Mouse (Mus musculus): ENCODE data around the gene Dhodh.

GRCm38 (mm10) chr8:109606725-109607124, 1.7 kb downstream of the Dhodh start:
- no peak for TF ChIP-seq CTCF (IDR thresholded peaks at IDR 0.05; ENCODE audit: extremely low read depth, insufficient read length, insufficient replicate concordance, low read depth, low read length)
- TF ChIP-seq POLR2A (IDR thresholded peaks at IDR 0.05; ENCODE audit: low read depth, low read length): no peak

Data from small intestine, adult 2 months (tissue).